Mouse (Mus musculus) liver, postnatal 0 days (tissue): Measurements from ENCODE around the gene Gm20388. TPM values are rescaled to one million over a fixed set of nuclear protein-coding genes. Genes with fewer than 3 reads are reported as not detected.

Experiments
- ATAC-seq: fragments of 200-750 bp; cut with Nextera tagmentation; 2 replicates; pipeline ENCODE4 v1.8.0; 2017; ENCODE audit warnings: mild to moderate bottlenecking, moderate library complexity
- DNase-seq: peaks from one replicate; pipeline ENCODE4 v3.0.0-alpha.2; 2016
- H3K27ac ChIP-seq: fragments of 300-500 bp; sonication (generic); 2 replicates; pipeline ENCODE4 v1.5.1; 2014; ENCODE audit warnings: antibody characterized with exemption, moderate library complexity, mild to moderate bottlenecking, low read depth
- H3K27me3 ChIP-seq: fragments of 300-500 bp; sonication (generic); 2 replicates; pipeline ENCODE4 v1.6.1; 2014; ENCODE audit warnings: low read length, control low read depth, mixed read lengths; ENCODE audit not compliant: insufficient read depth
- H3K36me3 ChIP-seq: fragments of 300-500 bp; sonication (generic); replicated peaks from 2 replicates; pipeline ENCODE4 v1.6.1; 2014; ENCODE audit warnings: mild to moderate bottlenecking, control low read depth, low read length, moderate library complexity, mixed read lengths; ENCODE audit not compliant: insufficient read depth
- H3K4me1 ChIP-seq: fragments of 300-500 bp; sonication (generic); 2 replicates; pipeline ENCODE4 v1.6.1; 2014; ENCODE audit warnings: antibody characterized with exemption, mild to moderate bottlenecking, control low read depth; ENCODE audit not compliant: insufficient read depth
- H3K4me2 ChIP-seq: fragments of 300-500 bp; sonication (generic); 2 replicates; pipeline ENCODE4 v1.6.1; 2014; ENCODE audit warnings: low read depth, mild to moderate bottlenecking, low read length, moderate library complexity, mixed read lengths
- H3K4me3 ChIP-seq: fragments of 300-500 bp; sonication (generic); 2 replicates; pipeline ENCODE4 v1.5.1; 2014; ENCODE audit warnings: low read depth, low read length
- H3K9ac ChIP-seq: fragments of 300-500 bp; sonication (generic); replicated peaks from 2 replicates; pipeline ENCODE4 v1.6.1; 2014; ENCODE audit warnings: mild to moderate bottlenecking, moderate library complexity
- H3K9me3 ChIP-seq: fragments of 300-500 bp; sonication (generic); 2 replicates; pipeline ENCODE4 v1.6.1; 2016; ENCODE audit warnings: mild to moderate bottlenecking, control low read depth, low read length, mixed read lengths
- CTCF ChIP-seq: sonication (generic); IDR thresholded peaks from 2 replicates; pipeline ENCODE4 v1.5.1; 2016; ENCODE audit warnings: antibody characterized with exemption, low read depth
- EP300 ChIP-seq: IDR thresholded peaks from 2 replicates; pipeline ENCODE4 v1.6.1; 2016; ENCODE audit warnings: antibody characterized with exemption, low read depth, mild to moderate bottlenecking
- WGBS: fragments of 180-500 bp; shearing (Covaris S2); extraction: QIAGEN DNeasy Blood & Tissue Kit; methylation state at CpG from one replicate; pipeline ENCODE4 v1.1.7; 2014; ENCODE audit not compliant: insufficient replicate concordance; 5-methylcytosine and 5-hydroxymethylcytosine counted together
- polyA plus RNA-seq: library from polyadenylated mRNA; unstranded; fragments of >200 nt; fragmentation: Nextera tagmentation; extraction: Ambion mirVana; gene quantifications from 2 replicates; pipeline ENCODE4 v1.2.1, GENCODE M21; 2015

Gene Gm20388
- polyA plus RNA-seq, 1 experiment from 2014 or later = not detected

GRCm38 (mm10) chr8:120049949-120050348 is 139.3 kb downstream of the Gm20388 start:
- H3K9ac ChIP-seq = no peak overlapping the region
- peak overlapping the region; percentile 73 for H3K27ac ChIP-seq
- DNase-seq (peak; percentile 56), ATAC-seq (peak; percentile 54; the same call in 1 of the 2 replicates)
- H3K4me1 ChIP-seq = peaks cover 13% of the 10 kb centered on the region
- 0 out of 2 replicates have a peak overlapping the region, but pooled peaks have one; percentile 2 for H3K4me2 ChIP-seq
- no peaks in the 10 kb centered on the region for H3K27me3 ChIP-seq
- H3K9me3 ChIP-seq = no peaks in the 10 kb centered on the region
- 30% methylated on average over 13 of the region's 13 CpGs for WGBS
- H3K4me3 ChIP-seq = no peak overlapping the region
- no peak for TF ChIP-seq EP300
- no peaks in the 10 kb centered on the region for H3K36me3 ChIP-seq

- peak overlapping the region; percentile 73 for H3K27ac ChIP-seq
- ATAC-seq (no peak), DNase-seq (no peak)
- no peak for TF ChIP-seq EP300
- TF ChIP-seq CTCF = no peak
- H3K9ac ChIP-seq = no peak overlapping the region
- no peaks in the 10 kb centered on the region for H3K27me3 ChIP-seq
- no peak overlapping the region for H3K4me3 ChIP-seq
- peaks cover 13% of the 10 kb centered on the region for H3K4me1 ChIP-seq
- 0 out of 2 replicates have a peak overlapping the region, but pooled peaks have one; percentile 2 for H3K4me2 ChIP-seq
- H3K9me3 ChIP-seq = no peaks in the 10 kb centered on the region
- no peaks in the 10 kb centered on the region for H3K36me3 ChIP-seq
- WGBS = 41% methylated on average over 10 of the region's 10 CpGs
Measured at GRCm38 (mm10) chr8:120050376-120050775, 139.7 kb downstream of the Gm20388 start.

- H3K4me1 ChIP-seq = peaks cover 13% of the 10 kb centered on the region
- H3K36me3 ChIP-seq = no peaks in the 10 kb centered on the region
- TF ChIP-seq CTCF (no peak), EP300 (no peak)
- WGBS = 26% methylated on average over 4 of the region's 4 CpGs
- DNase-seq (no peak), ATAC-seq (no peak)
- H3K27ac ChIP-seq = peak overlapping the region; percentile 73
- H3K4me2 ChIP-seq = no peak overlapping the region
- H3K9ac ChIP-seq = no peak overlapping the region
- H3K4me3 ChIP-seq = no peak overlapping the region
- H3K27me3 ChIP-seq = no peaks in the 10 kb centered on the region
- H3K9me3 ChIP-seq = no peaks in the 10 kb centered on the region
Measured at GRCm38 (mm10) chr8:120051006-120051405, 140.4 kb downstream of the Gm20388 start.

GRCm38 (mm10) chr8:120051908-120052307 is 141.3 kb downstream of the Gm20388 start:
- Histone ChIP-seq H3K4me1 (peaks cover 13% of the 10 kb centered on the region), H3K4me3 (no peak overlapping the region), H3K4me2 (no peak overlapping the region), H3K9ac (no peak overlapping the region), H3K9me3 (0 out of 2 replicates have a peak, but pooled peaks cover 3% of the 10 kb centered on the region), H3K27me3 (no peaks in the 10 kb centered on the region), H3K36me3 (no peaks in the 10 kb centered on the region), H3K27ac (no peak overlapping the region)
- no peak for TF ChIP-seq CTCF
- no peak for TF ChIP-seq EP300
- DNase-seq (no peak), ATAC-seq (no peak)
- WGBS = 86% methylated on average over 4 of the region's 4 CpGs

- TF ChIP-seq CTCF (no peak), EP300 (no peak)
- Histone ChIP-seq H3K9ac (no peak overlapping the region), H3K9me3 (0 out of 2 replicates have a peak, but pooled peaks cover 3% of the 10 kb centered on the region), H3K4me3 (no peak overlapping the region), H3K27ac (no peak overlapping the region), H3K27me3 (no peaks in the 10 kb centered on the region), H3K4me2 (no peak overlapping the region), H3K4me1 (peaks cover 13% of the 10 kb centered on the region), H3K36me3 (no peaks in the 10 kb centered on the region)
- ATAC-seq (no peak), DNase-seq (no peak)
- 69% methylated on average over 8 of the region's 8 CpGs for WGBS
Measured at GRCm38 (mm10) chr8:120052318-120052717, 141.7 kb downstream of the Gm20388 start.

- ATAC-seq (no peak), DNase-seq (no peak)
- Histone ChIP-seq H3K36me3 (no peaks in the 10 kb centered on the region), H3K27me3 (no peaks in the 10 kb centered on the region), H3K4me3 (no peak overlapping the region), H3K4me1 (peaks cover 10% of the 10 kb centered on the region), H3K4me2 (no peak overlapping the region), H3K9ac (no peak overlapping the region), H3K27ac (no peak overlapping the region), H3K9me3 (0 out of 2 replicates have a peak, but pooled peaks cover 3% of the 10 kb centered on the region)
- TF ChIP-seq EP300 = no peak
- TF ChIP-seq CTCF = no peak
- 76% methylated on average over 3 of the region's 3 CpGs for WGBS
Measured at GRCm38 (mm10) chr8:120054833-120055232, 144.2 kb downstream of the Gm20388 start.
